Mouse (Mus musculus): Measurements from ENCODE around the gene Isyna1.

Gene Isyna1

DNA sequence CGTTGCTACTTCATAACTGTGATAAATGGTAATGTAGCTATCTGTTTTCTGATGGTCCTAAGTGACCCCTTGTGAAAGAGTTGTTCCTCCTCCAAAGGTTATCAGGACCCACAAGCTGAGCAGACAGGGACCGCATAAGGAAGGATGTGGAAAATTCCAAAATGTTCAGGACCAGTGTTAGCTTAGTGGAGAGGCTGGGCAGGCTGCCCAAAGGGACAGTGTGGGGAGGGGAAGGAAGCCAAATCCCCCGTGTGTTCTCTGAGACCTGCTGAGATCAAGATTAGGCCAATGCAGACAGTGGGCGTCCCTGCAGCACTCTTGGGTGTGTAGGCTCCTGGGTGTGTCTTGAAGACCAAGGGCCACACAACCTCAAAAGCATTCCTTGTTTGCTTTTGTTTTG, 19.3 kb upstream of the Isyna1 start:
- in situ Hi-C loops (cut with MboI, MseI) = no loop called here

- in situ Hi-C loops (cut with MboI, MseI) = no loop called here
Measured at GRCm38 (mm10) chr8:70577207-70577606, 17.0 kb upstream of the Isyna1 start.

- in situ Hi-C loops (cut with MboI, MseI) = no loop called here
Measured at GRCm38 (mm10) chr8:70583476-70584387, 10.4 kb upstream of the Isyna1 start.

- in situ Hi-C loops (cut with MboI, MseI) = loop anchor here (5.0 kb wide), 1 partner anchor 32 kb away; no protein-coding TSS in a partner anchor
Measured at GRCm38 (mm10) chr8:70584606-70585257, 9.4 kb upstream of the Isyna1 start.

DNA sequence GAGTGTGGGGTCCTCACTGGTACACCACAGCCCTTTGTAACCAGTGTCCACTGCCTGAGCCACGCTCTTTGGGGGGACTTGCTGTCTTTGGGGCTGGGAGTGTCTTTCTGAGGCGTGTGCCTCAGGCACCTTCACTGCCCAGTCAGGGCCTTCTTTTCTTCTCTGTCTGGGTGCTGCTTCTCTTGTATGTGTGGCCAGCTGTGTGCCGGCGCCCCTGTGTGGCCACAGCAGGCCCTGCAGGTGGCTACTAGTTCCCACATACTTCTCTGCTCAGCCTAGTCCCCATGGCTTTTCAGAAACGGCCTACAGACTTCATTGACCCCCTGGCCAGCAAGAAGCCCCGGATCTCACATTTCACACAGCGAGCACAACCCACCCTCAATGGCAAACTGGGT, 8.9 kb upstream of the Isyna1 start:
- in situ Hi-C loops (cut with MboI, MseI) = loop anchor here (5.0 kb wide), 1 partner anchor 33 kb away; no protein-coding TSS in a partner anchor

DNA sequence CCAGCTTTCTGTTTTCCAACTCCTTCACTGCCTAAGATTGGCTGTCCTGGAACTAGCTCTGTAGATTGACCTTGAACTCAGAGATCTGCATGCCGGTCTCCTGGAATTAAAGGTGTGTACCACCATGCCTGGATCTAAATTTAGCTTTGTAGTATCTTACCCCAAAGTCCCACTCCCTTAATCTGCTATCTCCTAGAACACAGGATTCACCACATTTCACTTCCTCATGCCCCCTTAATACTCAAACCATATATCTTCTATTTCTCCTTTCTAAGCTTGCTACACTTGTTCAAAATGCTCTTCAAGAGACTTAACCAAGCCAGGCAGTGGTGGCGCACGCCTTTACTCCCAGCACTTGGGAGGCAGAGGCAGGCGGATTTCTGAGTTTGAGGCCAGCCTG, 6.2 kb upstream of the Isyna1 start:
- in situ Hi-C loops (cut with MboI, MseI) = loop anchor here (5.0 kb wide), 1 partner anchor 36 kb away; no protein-coding TSS in a partner anchor

GRCm38 (mm10) chr8:70591569-70591968, 2.6 kb upstream of the Isyna1 start:
- in situ Hi-C loops (cut with MboI, MseI) = no loop called here

DNA sequence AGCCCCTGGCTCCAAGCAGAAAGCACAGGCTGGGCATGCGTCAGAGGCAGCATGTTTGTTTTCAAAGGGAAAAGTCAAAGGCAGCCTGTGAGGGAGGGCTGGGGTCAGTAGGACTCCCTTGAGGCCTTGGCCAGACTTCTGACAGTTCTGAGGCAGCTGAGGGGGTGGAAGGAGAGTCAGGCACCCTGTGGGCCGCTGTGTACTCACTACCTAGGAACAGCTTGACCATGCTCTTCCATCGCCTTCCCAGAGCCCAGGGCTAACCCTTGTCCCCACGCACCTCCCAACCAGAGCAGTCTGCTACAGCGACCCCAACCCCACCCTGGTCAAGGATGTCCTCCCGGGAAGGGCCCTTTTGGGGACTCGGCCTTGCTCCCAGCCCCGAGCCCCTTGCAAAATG, 1.0 kb upstream of the Isyna1 start:
- in situ Hi-C loops (cut with MboI, MseI) = no loop called here

GRCm38 (mm10) chr8:70594621-70595564, 720 bp downstream of the Isyna1 start:
- in situ Hi-C loops (cut with MboI, MseI) = no loop called here

GRCm38 (mm10) chr8:70595811-70596210, 1.6 kb downstream of the Isyna1 start:
- in situ Hi-C loops (cut with MboI, MseI) = no loop called here

GRCm38 (mm10) chr8:70596216-70596615, 2.0 kb downstream of the Isyna1 start:
- in situ Hi-C loops (cut with MboI, MseI) = no loop called here

DNA sequence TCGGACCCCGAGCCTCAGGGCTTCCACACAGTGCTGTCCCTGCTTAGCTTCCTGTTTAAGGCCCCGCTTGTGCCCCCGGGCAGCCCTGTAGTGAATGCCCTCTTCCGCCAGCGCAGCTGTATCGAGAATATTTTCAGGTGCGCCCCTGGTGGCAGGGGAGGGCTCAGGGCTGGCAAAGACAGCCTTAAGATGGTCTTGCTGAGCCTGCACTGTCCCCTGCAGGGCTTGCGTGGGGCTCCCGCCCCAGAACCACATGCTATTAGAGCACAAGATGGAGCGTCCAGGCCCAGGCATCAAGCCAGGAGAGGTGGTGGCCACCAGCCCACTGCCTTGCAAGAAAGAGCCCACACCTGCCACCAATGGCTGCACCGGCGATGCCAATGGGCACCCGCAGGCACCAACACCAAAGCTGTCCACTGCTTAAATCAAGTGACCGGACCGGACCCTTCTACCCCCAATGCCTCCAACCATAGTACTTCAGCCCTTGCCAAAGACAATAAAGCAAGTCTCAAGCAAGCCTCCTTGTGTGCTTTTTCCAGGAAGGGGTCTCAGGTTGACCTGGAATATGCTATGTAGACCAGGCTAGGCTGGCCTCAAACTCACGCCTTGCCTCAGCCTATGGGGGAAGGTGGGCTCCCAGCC, 2.7 kb downstream of the Isyna1 start:
- in situ Hi-C loops (cut with MboI, MseI) = no loop called here

- in situ Hi-C loops (cut with MboI, MseI) = no loop called here
Measured at GRCm38 (mm10) chr8:70597417-70598272, 3.5 kb downstream of the Isyna1 start.

- in situ Hi-C loops (cut with MboI, MseI) = no loop called here
Measured at GRCm38 (mm10) chr8:70598283-70598682, 4.1 kb downstream of the Isyna1 start.

GRCm38 (mm10) chr8:70598722-70599121, 4.5 kb downstream of the Isyna1 start:
- in situ Hi-C loops (cut with MboI, MseI) = no loop called here

GRCm38 (mm10) chr8:70599507-70600290, 5.5 kb downstream of the Isyna1 start:
- in situ Hi-C loops (cut with MboI, MseI) = no loop called here

- in situ Hi-C loops (cut with MboI, MseI) = no loop called here
Measured at GRCm38 (mm10) chr8:70600473-70601270, 6.5 kb downstream of the Isyna1 start.

- in situ Hi-C loops (cut with MboI, MseI) = no loop called here
Measured at GRCm38 (mm10) chr8:70601271-70601649, 7.1 kb downstream of the Isyna1 start.

Measured in T-helper 2 cell (primary cell).